Mouse (Mus musculus) forebrain, embryonic 15.5 days (tissue): ENCODE results near the gene C330021F23Rik. TPM values are rescaled to one million over a fixed set of nuclear protein-coding genes. Genes with fewer than 3 reads are reported as not detected.
"Not testable (repeated sequence)": the region's sequence is repeated elsewhere in the genome, so short reads cannot be mapped to it uniquely, and the experiment has no call there.

Experiments
- ATAC-seq: fragments of 200-750 bp; cut with Nextera tagmentation; replicated peaks from 2 replicates; pipeline ENCODE4 v1.8.0; 2017; ENCODE audit warnings: mild to moderate bottlenecking, moderate TSS enrichment, moderate library complexity
- H3K27ac ChIP-seq: fragments of 300-500 bp; sonication (generic); replicated peaks from 2 replicates; pipeline ENCODE4 v1.5.1; 2015; ENCODE audit warnings: mild to moderate bottlenecking, inconsistent platforms
- H3K27me3 ChIP-seq: fragments of 300-500 bp; sonication (generic); 2 replicates; pipeline ENCODE4 v1.6.1; 2015; ENCODE audit warnings: inconsistent platforms
- H3K36me3 ChIP-seq: fragments of 300-500 bp; sonication (generic); 2 replicates; pipeline ENCODE4 v1.6.1; 2015; ENCODE audit warnings: mild to moderate bottlenecking, inconsistent platforms
- H3K4me1 ChIP-seq: fragments of 300-500 bp; sonication (generic); 2 replicates; pipeline ENCODE4 v1.6.1; 2015; ENCODE audit warnings: inconsistent platforms
- H3K4me2 ChIP-seq: fragments of 300-500 bp; sonication (generic); replicated peaks from 2 replicates; pipeline ENCODE4 v1.6.1; 2015; ENCODE audit warnings: mild to moderate bottlenecking, inconsistent platforms
- H3K4me3 ChIP-seq: fragments of 300-500 bp; sonication (generic); 2 replicates; pipeline ENCODE4 v1.5.1; 2015; ENCODE audit warnings: mild to moderate bottlenecking, inconsistent platforms
- H3K9ac ChIP-seq: fragments of 300-500 bp; sonication (generic); replicated peaks from 2 replicates; pipeline ENCODE4 v1.6.1; 2015; ENCODE audit warnings: mild to moderate bottlenecking, inconsistent platforms
- H3K9me3 ChIP-seq: fragments of 300-500 bp; sonication (generic); 2 replicates; pipeline ENCODE4 v1.6.1; 2016; ENCODE audit warnings: inconsistent platforms
- WGBS: fragments of 180-500 bp; shearing (Covaris S2); methylation state at CpG from one replicate; pipeline ENCODE4 v1.1.7; 2015; ENCODE audit warnings: mixed read lengths; 5-methylcytosine and 5-hydroxymethylcytosine counted together
- polyA plus RNA-seq: library from polyadenylated mRNA; unstranded; fragments of >200 nt; fragmentation: Nextera tagmentation; extraction: Ambion mirVana; gene quantifications from 2 replicates; pipeline ENCODE4 v1.2.1, GENCODE M21; 2015

Gene C330021F23Rik
- polyA plus RNA-seq, 1 experiment from 2014 or later = 0.64 TPM

DNA sequence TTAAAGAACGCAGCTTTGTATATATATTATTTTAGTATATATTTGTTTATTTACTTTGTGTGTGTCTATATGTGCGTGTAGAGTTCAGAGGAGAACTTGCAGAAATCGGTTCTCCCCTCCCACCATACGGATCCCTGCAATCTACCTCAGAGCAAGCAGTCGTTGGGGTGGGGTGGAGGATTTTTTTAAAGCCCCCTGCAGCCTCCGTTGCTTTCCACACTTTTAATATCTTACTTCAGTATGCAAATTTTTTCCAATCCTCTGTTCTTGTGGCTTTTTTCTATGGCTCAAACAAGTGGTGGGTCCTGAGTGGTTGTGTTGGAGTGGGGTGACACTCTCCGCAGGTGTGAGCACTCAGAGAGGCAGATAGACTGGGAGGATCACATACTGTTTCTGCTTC is 588 bp downstream of the C330021F23Rik start:
- Histone ChIP-seq H3K4me2 (peak overlapping the region; percentile 24; the same call in 1 of the 2 replicates), H3K36me3 (no peaks in the 10 kb centered on the region), H3K27ac (no peak overlapping the region), H3K4me3 (no peak overlapping the region), H3K4me1 (0 out of 2 replicates have a peak, but pooled peaks cover 5% of the 10 kb centered on the region), H3K9ac (no peak overlapping the region), H3K9me3 (no peaks in the 10 kb centered on the region), H3K27me3 (no peaks in the 10 kb centered on the region)
- no peak for ATAC-seq
- WGBS = 4% methylated on average over 7 of the region's 7 CpGs

DNA sequence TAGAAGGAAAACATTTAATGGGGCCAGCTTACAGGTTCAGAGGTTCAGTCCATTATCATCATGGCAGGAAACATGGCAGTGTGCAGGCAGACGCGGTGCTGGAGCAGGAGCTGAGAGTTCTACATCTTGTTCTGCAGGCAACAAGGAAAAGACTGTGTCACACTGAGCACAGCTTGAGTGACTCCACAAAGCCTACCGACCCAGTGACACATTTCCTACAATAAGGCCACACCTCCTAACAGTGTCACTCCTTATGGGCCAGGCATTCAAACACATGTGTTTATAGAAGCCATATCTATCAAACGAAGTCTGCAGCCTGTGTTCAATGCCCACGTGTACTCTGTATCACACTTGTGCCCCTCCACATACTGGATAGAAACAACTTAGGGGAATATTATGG is 2.0 kb downstream of the C330021F23Rik start:
- Histone ChIP-seq H3K27ac (no peak overlapping the region), H3K4me1 (0 out of 2 replicates have a peak, but pooled peaks cover 5% of the 10 kb centered on the region), H3K4me3 (no peak overlapping the region), H3K4me2 (no peak overlapping the region), H3K36me3 (no peaks in the 10 kb centered on the region), H3K27me3 (no peaks in the 10 kb centered on the region), H3K9ac (no peak overlapping the region), H3K9me3 (no peaks in the 10 kb centered on the region)
- 90% methylated on average over 5 of the region's 5 CpGs for WGBS
- ATAC-seq = no peak

DNA sequence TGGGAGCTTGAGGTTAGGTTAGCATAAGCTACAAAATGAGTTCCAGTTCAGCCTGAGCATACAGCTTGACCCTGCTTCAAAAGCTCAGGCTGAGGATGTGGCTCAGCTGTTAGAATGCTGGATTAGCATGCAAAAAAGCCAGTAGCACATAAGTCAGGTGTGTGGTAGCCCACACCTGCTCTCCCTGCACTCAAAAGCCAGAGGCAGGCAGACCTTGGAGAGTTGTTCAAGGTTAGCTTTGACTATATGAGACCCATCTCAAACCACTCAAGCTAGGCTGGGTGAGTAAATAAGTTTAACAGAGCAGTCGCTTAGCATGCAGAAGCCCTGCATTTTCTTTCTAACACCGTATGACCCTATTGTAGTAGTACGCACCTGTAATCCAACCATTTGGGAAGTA is 6.8 kb downstream of the C330021F23Rik start:
- Histone ChIP-seq H3K4me1 (no peaks in the 10 kb centered on the region), H3K36me3 (no peaks in the 10 kb centered on the region), H3K27ac (no peak overlapping the region), H3K9me3 (no peaks in the 10 kb centered on the region), H3K9ac (no peak overlapping the region), H3K4me3 (no peak overlapping the region), H3K4me2 (no peak overlapping the region), H3K27me3 (no peaks in the 10 kb centered on the region)
- ATAC-seq = no peak
- 95% methylated on average over 3 of the region's 3 CpGs for WGBS

DNA sequence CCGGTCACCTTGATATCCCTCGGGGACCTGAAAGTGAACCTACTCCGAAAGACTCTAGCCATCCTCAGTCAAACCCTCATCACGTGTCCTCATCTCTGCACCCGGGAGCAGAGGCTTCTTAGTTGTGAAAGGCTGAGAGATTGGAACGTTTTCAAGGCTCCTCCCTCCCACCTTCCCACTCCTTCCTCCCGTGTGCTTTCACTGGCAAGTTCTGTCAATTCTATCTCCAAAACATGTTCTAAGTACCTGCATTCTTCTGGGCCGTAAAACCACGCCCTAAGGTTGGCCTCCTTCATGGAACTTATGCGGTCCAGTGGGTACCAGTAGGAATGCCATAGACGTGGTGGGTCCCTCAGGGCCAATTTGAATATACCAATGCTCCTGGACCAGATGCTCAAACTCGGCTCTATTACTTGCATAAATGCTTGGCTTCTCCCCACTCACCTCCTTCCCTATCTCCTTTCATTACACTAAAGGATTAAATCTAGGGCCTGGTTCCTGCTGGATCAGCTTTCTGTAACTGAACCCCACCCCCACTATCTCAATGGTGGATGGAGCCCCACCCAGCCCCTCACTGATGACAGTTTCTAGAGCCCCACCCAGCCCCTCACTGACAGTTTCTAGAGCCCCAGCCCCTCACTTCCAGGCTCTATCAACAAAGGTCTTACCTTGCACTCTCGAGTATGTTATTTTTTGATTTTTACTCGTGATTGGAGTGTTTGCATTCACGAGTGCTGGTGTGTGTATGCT is 8.6 kb downstream of the C330021F23Rik start:
- no peaks in the 10 kb centered on the region for H3K36me3 ChIP-seq
- no peaks in the 10 kb centered on the region for H3K27me3 ChIP-seq
- 81% methylated on average over 15 of the region's 15 CpGs for WGBS
- no peaks in the 10 kb centered on the region for H3K4me1 ChIP-seq
- no peak overlapping the region for H3K9ac ChIP-seq
- H3K4me2 ChIP-seq = no peak overlapping the region
- no peaks in the 10 kb centered on the region for H3K9me3 ChIP-seq
- H3K27ac ChIP-seq = no peak overlapping the region
- no peak overlapping the region for H3K4me3 ChIP-seq
- ATAC-seq = no peak

DNA sequence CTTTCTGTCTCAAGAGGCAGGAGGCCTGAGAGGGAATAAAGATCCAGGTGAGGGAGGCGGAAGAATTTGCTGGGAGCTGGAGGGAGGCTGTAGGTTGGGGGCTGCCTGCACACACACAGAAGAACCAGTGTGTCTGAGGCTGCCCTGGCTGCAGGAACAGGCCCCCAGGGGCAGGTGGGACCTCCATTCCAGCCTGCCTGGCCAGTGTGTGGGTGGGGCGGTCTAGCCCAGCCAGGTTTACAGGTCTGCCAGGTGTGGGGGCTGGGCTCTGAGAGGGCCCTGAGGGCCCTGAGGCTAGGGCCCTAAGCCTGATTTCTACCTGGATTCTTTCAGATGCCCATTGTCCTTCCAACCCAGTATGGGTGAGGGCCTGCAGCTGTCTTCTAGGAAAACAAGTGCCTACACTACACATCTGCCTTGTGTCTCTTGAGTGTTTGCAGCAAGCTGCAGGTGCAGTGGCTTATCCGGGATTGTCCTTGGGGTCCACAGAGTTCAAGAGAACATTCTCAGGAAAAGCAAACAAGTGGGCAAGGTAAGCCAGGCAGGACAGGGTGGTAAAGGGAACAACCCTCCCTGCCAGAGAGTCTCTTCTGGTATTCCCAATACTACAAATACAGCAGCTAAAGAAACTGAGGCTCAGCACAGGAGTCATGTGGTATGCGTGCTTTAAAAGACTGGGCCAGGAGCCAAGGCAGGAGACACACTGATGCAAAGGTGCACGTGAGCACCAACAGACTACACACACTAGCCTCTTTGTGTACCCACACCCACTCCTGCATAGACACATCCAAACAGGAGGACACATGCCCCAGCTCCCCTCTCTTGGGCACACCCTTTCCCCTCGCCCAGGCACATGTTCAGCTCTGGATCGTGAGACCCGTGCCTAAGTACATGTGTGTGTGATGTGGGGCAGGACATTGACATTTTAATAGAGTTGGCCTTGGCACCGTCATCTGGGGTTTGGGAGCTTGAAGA is 11.9 kb downstream of the C330021F23Rik start:
- Histone ChIP-seq H3K4me1 (no peaks in the 10 kb centered on the region), H3K27me3 (no peaks in the 10 kb centered on the region), H3K4me2 (no peak overlapping the region), H3K4me3 (no peak overlapping the region), H3K9ac (no peak overlapping the region), H3K27ac (no peak overlapping the region), H3K9me3 (no peaks in the 10 kb centered on the region), H3K36me3 (no peaks in the 10 kb centered on the region)
- 84% methylated on average over 9 of the region's 9 CpGs for WGBS
- no peak for ATAC-seq

DNA sequence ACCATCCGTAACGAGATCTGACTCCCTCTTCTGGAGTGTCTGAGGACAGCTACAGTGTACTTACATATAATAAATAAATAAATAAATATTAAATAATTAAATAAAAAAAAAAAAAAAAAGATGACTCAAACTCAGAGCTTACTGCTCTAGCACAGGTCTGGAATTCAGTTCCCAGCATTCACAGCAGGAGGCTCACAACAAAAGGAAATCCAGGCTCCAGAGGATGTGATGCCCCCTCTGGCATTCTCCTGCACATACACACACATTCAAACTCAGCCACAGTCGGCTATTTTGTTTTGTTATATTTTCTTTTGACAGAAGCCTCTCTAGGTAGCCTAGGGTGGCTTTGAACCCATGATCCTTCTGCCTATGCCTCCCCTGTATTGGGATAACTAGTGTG is 14.2 kb downstream of the C330021F23Rik start:
- not testable (repeated sequence) for H3K27me3 ChIP-seq, H3K9ac ChIP-seq, ATAC-seq, H3K4me3 ChIP-seq, H3K4me1 ChIP-seq, H3K36me3 ChIP-seq, H3K27ac ChIP-seq, H3K9me3 ChIP-seq, H3K4me2 ChIP-seq
- WGBS = 95% methylated on average over 3 of the region's 3 CpGs

DNA sequence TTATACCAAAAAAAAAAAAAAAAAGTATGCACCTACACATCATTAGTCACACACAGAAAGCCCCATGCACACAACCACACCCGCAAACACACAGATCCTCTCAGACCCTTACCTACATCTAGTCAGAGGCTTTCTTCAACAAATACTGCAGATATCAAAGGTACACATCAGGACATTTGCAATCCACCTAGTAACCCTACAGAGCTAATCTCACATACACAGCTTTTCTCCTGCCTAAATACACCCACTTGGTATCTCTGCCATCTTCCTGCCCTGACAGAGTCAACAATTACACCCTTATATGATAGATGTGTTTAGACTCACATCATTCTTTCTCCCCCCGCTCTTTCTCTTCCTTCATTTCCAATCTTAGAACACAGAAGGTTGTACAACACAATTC is 18.7 kb downstream of the C330021F23Rik start:
- ATAC-seq = no peak
- Histone ChIP-seq H3K9ac (no peak overlapping the region), H3K4me1 (no peaks in the 10 kb centered on the region), H3K9me3 (no peaks in the 10 kb centered on the region), H3K27ac (no peak overlapping the region), H3K36me3 (no peaks in the 10 kb centered on the region), H3K27me3 (no peaks in the 10 kb centered on the region), H3K4me2 (no peak overlapping the region), H3K4me3 (no peak overlapping the region)
- WGBS = 96% methylated on average over 2 of the region's 2 CpGs

DNA sequence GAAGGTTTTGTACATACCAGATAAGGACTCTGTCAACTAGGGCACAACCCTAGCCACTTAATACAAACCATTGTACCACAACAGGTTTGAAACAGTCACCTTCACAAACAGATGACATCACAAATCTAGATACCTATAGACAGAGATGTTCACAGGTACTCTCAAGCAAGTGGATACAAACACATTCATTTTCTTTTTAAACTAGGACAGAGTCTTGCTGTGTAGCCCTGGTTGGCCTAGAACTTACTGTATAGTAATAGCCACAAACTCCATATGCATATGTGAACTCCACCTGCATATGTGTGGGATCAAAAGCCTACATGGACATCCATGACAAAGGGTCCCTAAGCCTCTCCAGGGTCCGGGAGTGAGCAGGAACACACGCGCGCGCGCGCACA is 19.2 kb downstream of the C330021F23Rik start, which contains the start of gene Camsap3:
Gene Camsap3 (plus strand): TSS at position 301 of the 398 bp plus-strand sequence.
- no peaks in the 10 kb centered on the region for H3K4me1 ChIP-seq
- no peaks in the 10 kb centered on the region for H3K9me3 ChIP-seq
- 2% methylated on average over 7 of the region's 7 CpGs for WGBS
- peak within 1 kb of the TSS; percentile 80 for H3K4me3 ChIP-seq
- H3K36me3 ChIP-seq = no peaks in the 10 kb centered on the region
- H3K9ac ChIP-seq = peak within 1 kb of the TSS; percentile 79
- H3K27me3 ChIP-seq = no peaks in the 10 kb centered on the region
- ATAC-seq = no peak
- peak within 1 kb of the TSS; percentile 63 for H3K4me2 ChIP-seq
- peak within 1 kb of the TSS; percentile 88 for H3K27ac ChIP-seq

DNA sequence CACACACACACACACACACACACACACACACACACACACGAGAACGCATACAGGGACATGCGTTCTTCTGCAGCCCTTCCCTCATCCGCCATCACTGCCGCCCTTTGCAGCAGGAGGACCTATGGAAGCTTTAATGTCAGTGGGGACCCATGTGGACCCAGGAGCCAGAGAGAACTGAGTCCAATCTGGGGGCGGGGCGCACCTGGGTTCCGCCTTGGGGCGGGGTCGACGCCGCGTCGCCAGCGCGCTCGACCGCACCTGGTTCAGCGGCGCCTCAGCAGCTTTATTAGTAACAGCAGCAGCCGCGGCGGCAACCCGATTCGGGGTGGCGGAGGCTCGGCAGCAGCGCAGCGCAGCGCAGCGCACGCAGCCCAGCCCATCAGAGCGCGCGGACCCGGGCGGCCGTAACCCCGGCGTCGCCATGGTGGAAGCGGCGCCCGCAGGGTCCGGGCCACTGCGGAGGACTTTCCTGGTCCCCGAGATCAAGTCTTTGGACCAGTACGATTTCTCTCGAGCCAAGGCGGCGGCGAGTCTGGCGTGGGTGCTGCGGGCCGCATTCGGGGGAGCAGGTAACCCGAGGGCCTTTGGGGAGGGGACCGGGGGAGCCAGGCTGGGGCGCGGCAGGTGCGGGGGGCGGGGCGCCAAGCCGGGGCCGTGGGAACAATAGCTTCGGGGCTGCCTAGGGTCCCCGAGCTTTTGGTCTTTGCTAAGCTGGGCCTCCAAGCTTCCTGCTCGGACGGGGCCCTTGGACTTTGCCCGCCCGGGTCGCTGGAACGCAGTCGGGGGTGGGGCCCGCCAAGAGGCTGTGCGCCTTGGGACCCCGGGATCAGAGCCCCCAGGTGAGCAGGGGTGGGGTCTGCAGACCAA is 19.8 kb downstream of the C330021F23Rik start:
- Histone ChIP-seq H3K9me3 (no peaks in the 10 kb centered on the region), H3K36me3 (no peaks in the 10 kb centered on the region), H3K27me3 (no peaks in the 10 kb centered on the region), H3K9ac (peak overlapping the region; percentile 79), H3K4me1 (no peaks in the 10 kb centered on the region), H3K27ac (peak overlapping the region; percentile 88), H3K4me3 (peak overlapping the region; percentile 80), H3K4me2 (peak overlapping the region; percentile 63)
- ATAC-seq = peak; percentile 84
- under 1% methylated on average over 74 of the region's 77 CpGs for WGBS

DNA sequence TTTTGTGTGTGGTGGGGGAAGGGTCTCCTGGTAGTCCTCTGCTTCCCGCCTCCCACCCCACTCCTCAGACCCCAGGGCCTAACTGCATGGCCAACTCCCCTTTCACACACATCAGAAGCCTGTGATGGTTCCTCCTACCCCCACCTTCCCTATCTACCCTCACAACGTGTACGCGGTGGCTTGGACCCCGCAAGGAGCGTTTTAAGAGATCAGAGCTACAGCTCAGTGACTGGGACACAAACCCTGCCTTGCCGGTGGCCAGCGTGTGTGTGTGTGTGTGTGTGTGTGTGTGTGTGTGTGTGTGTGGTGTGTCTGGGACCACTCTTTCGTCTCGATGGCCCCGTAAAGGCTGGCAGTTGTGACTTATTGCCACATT is 20.5 kb downstream of the C330021F23Rik start:
- Histone ChIP-seq H3K4me1 (no peaks in the 10 kb centered on the region), H3K9me3 (no peaks in the 10 kb centered on the region), H3K36me3 (no peaks in the 10 kb centered on the region), H3K4me2 (peak overlapping the region; percentile 63), H3K27me3 (no peaks in the 10 kb centered on the region), H3K4me3 (peak overlapping the region; percentile 80), H3K27ac (peak overlapping the region; percentile 88), H3K9ac (peak overlapping the region; percentile 79)
- peak; percentile 73 for ATAC-seq
- under 1% methylated on average over 11 of the region's 11 CpGs for WGBS

DNA sequence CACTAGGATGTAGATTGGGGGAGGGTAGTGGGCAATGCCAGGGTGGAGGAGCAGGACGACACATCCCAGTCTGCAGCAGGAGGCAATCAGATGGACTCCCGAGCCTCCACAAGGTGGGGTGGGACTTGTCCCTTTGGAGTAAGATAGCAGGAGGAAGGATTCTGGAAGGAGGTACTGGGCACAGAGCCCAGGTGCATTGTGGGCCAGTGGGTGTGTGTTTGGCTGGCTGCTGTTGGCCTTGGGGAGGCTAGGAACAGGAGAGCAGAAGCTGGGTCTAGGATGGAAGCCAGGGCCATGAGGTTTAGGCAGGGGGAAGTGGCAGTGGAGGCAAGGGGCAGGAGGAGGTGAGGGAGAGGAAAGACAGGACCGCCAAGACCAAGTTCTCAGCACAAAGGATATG is 25.7 kb downstream of the C330021F23Rik start:
- Histone ChIP-seq H3K4me3 (no peak overlapping the region), H3K4me1 (peaks cover 4% of the 10 kb centered on the region; the same call in 1 of the 2 replicates), H3K9me3 (no peaks in the 10 kb centered on the region), H3K27ac (no peak overlapping the region), H3K4me2 (no peak overlapping the region), H3K36me3 (0 out of 2 replicates have a peak, but pooled peaks cover 8% of the 10 kb centered on the region), H3K9ac (no peak overlapping the region), H3K27me3 (no peaks in the 10 kb centered on the region)
- ATAC-seq = no peak
- 61% methylated on average over 3 of the region's 3 CpGs for WGBS
